Mouse (Mus musculus) hindbrain, embryonic 13.5 days (tissue): ENCODE results near the gene Nudt19. TPM values are rescaled to one million over a fixed set of nuclear protein-coding genes. Genes with fewer than 3 reads are reported as not detected.
A peak's percentile ranks its signal among the peaks of the same experiment; 100 is the strongest.

Experiments
- ATAC-seq: fragments of 200-750 bp; cut with Nextera tagmentation; 2 replicates; pipeline ENCODE4 v1.8.0; 2017; ENCODE audit warnings: moderate TSS enrichment; ENCODE audit not compliant: low FRiP score
- H3K27ac ChIP-seq: fragments of 300-500 bp; sonication (generic); 2 replicates; pipeline ENCODE4 v1.5.1; 2015; ENCODE audit warnings: inconsistent platforms, mild to moderate bottlenecking, moderate library complexity
- H3K27me3 ChIP-seq: fragments of 300-500 bp; sonication (generic); 2 replicates; pipeline ENCODE4 v1.6.1; 2015; ENCODE audit warnings: mild to moderate bottlenecking, inconsistent platforms
- H3K36me3 ChIP-seq: fragments of 300-500 bp; sonication (generic); 2 replicates; pipeline ENCODE4 v1.6.1; 2015; ENCODE audit warnings: mild to moderate bottlenecking, inconsistent platforms
- H3K4me1 ChIP-seq: fragments of 300-500 bp; sonication (generic); replicated peaks from 2 replicates; pipeline ENCODE4 v1.6.1; 2015; ENCODE audit warnings: inconsistent platforms
- H3K4me2 ChIP-seq: fragments of 300-500 bp; sonication (generic); 2 replicates; pipeline ENCODE4 v1.6.1; 2015; ENCODE audit warnings: inconsistent platforms, mild to moderate bottlenecking, moderate library complexity
- H3K4me3 ChIP-seq: fragments of 300-500 bp; sonication (generic); 2 replicates; pipeline ENCODE4 v1.5.1; 2015; ENCODE audit warnings: mild to moderate bottlenecking, inconsistent platforms
- H3K9ac ChIP-seq: fragments of 300-500 bp; sonication (generic); 2 replicates; pipeline ENCODE4 v1.6.1; 2015; ENCODE audit warnings: mild to moderate bottlenecking, inconsistent platforms
- H3K9me3 ChIP-seq: fragments of 300-500 bp; sonication (generic); 2 replicates; pipeline ENCODE4 v1.6.1; 2016; ENCODE audit warnings: inconsistent platforms
- WGBS: fragments of 180-500 bp; shearing (Covaris S2); methylation state at CpG from one replicate; pipeline ENCODE4 v1.1.7; 2015; 5-methylcytosine and 5-hydroxymethylcytosine counted together
- polyA plus RNA-seq: library from polyadenylated mRNA; unstranded; fragments of >200 nt; fragmentation: Nextera tagmentation; extraction: Ambion mirVana; gene quantifications from 2 replicates; pipeline ENCODE4 v1.2.1, GENCODE M21; 2015

Nudt19 gene
- 72.4 and 75.0 TPM in 2 replicates for polyA plus RNA-seq

- H3K4me2 ChIP-seq: peak within 1 kb of the TSS; percentile 83
- peak within 1 kb of the TSS; percentile 74 for H3K4me3 ChIP-seq
- no peaks in the 10 kb centered on the region for H3K27me3 ChIP-seq
- H3K36me3 ChIP-seq: peaks cover 3% of the 10 kb centered on the region
- H3K9ac ChIP-seq: peak within 1 kb of the TSS; percentile 92
- H3K4me1 ChIP-seq: peaks cover 17% of the 10 kb centered on the region
- H3K27ac ChIP-seq: peak within 1 kb of the TSS; percentile 96
- ATAC-seq: 0 out of 2 replicates have a peak, but pooled peaks have one; percentile 4
- WGBS: 81% methylated on average over 4 of the region's 4 CpGs
- H3K9me3 ChIP-seq: no peaks in the 10 kb centered on the region
These were observed at the start of gene Nudt19 for GRCm38 (mm10) chr7:35556205-35556603. Gene Nudt19 (minus strand): TSS chr7:35556304.

GRCm38 (mm10) chr7:35602766-35603165, 46.7 kb upstream of the Nudt19 start:
- Histone ChIP-seq H3K4me3 (no peak overlapping the region), H3K27me3 (no peaks in the 10 kb centered on the region), H3K9me3 (no peaks in the 10 kb centered on the region), H3K4me2 (no peak overlapping the region), H3K36me3 (peaks cover 50% of the 10 kb centered on the region), H3K9ac (no peak overlapping the region), H3K27ac (no peak overlapping the region), H3K4me1 (no peaks in the 10 kb centered on the region)
- WGBS: 98% methylated on average over 5 of the region's 5 CpGs
- ATAC-seq: no peak

GRCm38 (mm10) chr7:35601106-35601505, 45.0 kb upstream of the Nudt19 start:
- Histone ChIP-seq H3K9me3 (no peaks in the 10 kb centered on the region), H3K36me3 (peaks cover 50% of the 10 kb centered on the region), H3K27me3 (no peaks in the 10 kb centered on the region), H3K4me1 (no peaks in the 10 kb centered on the region), H3K27ac (no peak overlapping the region), H3K4me3 (no peak overlapping the region), H3K9ac (no peak overlapping the region), H3K4me2 (no peak overlapping the region)
- ATAC-seq: no peak
- WGBS: 94% methylated on average over 6 of the region's 6 CpGs

- no peaks in the 10 kb centered on the region for H3K9me3 ChIP-seq
- H3K4me1 ChIP-seq: no peaks in the 10 kb centered on the region
- 95% methylated on average over 10 of the region's 10 CpGs for WGBS
- no peak overlapping the region for H3K4me2 ChIP-seq
- H3K9ac ChIP-seq: no peak overlapping the region
- no peak for ATAC-seq
- no peak overlapping the region for H3K4me3 ChIP-seq
- no peak overlapping the region for H3K27ac ChIP-seq
- no peaks in the 10 kb centered on the region for H3K27me3 ChIP-seq
- H3K36me3 ChIP-seq: peaks cover 60% of the 10 kb centered on the region
These were observed 43.9 kb upstream of the Nudt19 start for GRCm38 (mm10) chr7:35600031-35600430.

- Histone ChIP-seq H3K27ac (no peak overlapping the region), H3K9ac (no peak overlapping the region), H3K4me3 (no peak overlapping the region), H3K9me3 (no peaks in the 10 kb centered on the region), H3K27me3 (no peaks in the 10 kb centered on the region), H3K36me3 (peaks cover 65% of the 10 kb centered on the region), H3K4me2 (no peak overlapping the region), H3K4me1 (no peaks in the 10 kb centered on the region)
- WGBS: 95% methylated on average over 9 of the region's 9 CpGs
- ATAC-seq: no peak
These were observed 43.4 kb upstream of the Nudt19 start for GRCm38 (mm10) chr7:35599492-35599891.

GRCm38 (mm10) chr7:35594311-35594710, 38.2 kb upstream of the Nudt19 start:
- Histone ChIP-seq H3K4me2 (no peak overlapping the region), H3K27me3 (no peaks in the 10 kb centered on the region), H3K4me1 (peaks cover 3% of the 10 kb centered on the region), H3K9me3 (no peaks in the 10 kb centered on the region), H3K9ac (no peak overlapping the region), H3K4me3 (no peak overlapping the region), H3K27ac (no peak overlapping the region), H3K36me3 (peaks cover 55% of the 10 kb centered on the region)
- ATAC-seq: no peak
- WGBS: 92% methylated on average over 5 of the region's 5 CpGs

- no peak overlapping the region for H3K4me3 ChIP-seq
- H3K4me2 ChIP-seq: no peak overlapping the region
- no peaks in the 10 kb centered on the region for H3K9me3 ChIP-seq
- peaks cover 20% of the 10 kb centered on the region for H3K4me1 ChIP-seq
- no peaks in the 10 kb centered on the region for H3K27me3 ChIP-seq
- H3K27ac ChIP-seq: no peak overlapping the region
- no peak for ATAC-seq
- peaks cover 37% of the 10 kb centered on the region for H3K36me3 ChIP-seq
- WGBS: 87% methylated on average over 10 of the region's 10 CpGs
- H3K9ac ChIP-seq: no peak overlapping the region
These were observed 34.7 kb upstream of the Nudt19 start for GRCm38 (mm10) chr7:35590731-35591191.

GRCm38 (mm10) chr7:35589485-35589884, 33.4 kb upstream of the Nudt19 start:
- H3K4me1 ChIP-seq: peaks cover 27% of the 10 kb centered on the region
- no peak overlapping the region for H3K9ac ChIP-seq
- ATAC-seq: no peak
- H3K27me3 ChIP-seq: peaks cover 9% of the 10 kb centered on the region
- H3K36me3 ChIP-seq: peaks cover 25% of the 10 kb centered on the region
- H3K9me3 ChIP-seq: no peaks in the 10 kb centered on the region
- WGBS: 89% methylated on average over 6 of the region's 7 CpGs
- no peak overlapping the region for H3K4me3 ChIP-seq
- no peak overlapping the region for H3K4me2 ChIP-seq
- no peak overlapping the region for H3K27ac ChIP-seq

- Histone ChIP-seq H3K9ac (no peak overlapping the region), H3K27me3 (peaks cover 15% of the 10 kb centered on the region), H3K9me3 (no peaks in the 10 kb centered on the region), H3K27ac (no peak overlapping the region), H3K4me2 (no peak overlapping the region), H3K4me3 (no peak overlapping the region), H3K36me3 (peaks cover 22% of the 10 kb centered on the region), H3K4me1 (peaks cover 32% of the 10 kb centered on the region)
- no peak for ATAC-seq
- 94% methylated on average over 9 of the region's 9 CpGs for WGBS
These were observed 32.8 kb upstream of the Nudt19 start for GRCm38 (mm10) chr7:35588680-35589428.

- Histone ChIP-seq H3K4me3 (no peak overlapping the region), H3K27me3 (peaks cover 26% of the 10 kb centered on the region), H3K9me3 (no peaks in the 10 kb centered on the region), H3K4me1 (peaks cover 32% of the 10 kb centered on the region), H3K9ac (no peak overlapping the region), H3K36me3 (peaks cover 11% of the 10 kb centered on the region), H3K27ac (no peak overlapping the region), H3K4me2 (no peak overlapping the region)
- 82% methylated on average over 5 of the region's 5 CpGs for WGBS
- ATAC-seq: no peak
These were observed 31.6 kb upstream of the Nudt19 start for GRCm38 (mm10) chr7:35587728-35588127.

GRCm38 (mm10) chr7:35586906-35587445, 30.9 kb upstream of the Nudt19 start:
- peak overlapping the region; percentile 85 for H3K9ac ChIP-seq
- peak overlapping the region; percentile 99 for H3K4me2 ChIP-seq
- peaks cover 34% of the 10 kb centered on the region for H3K27me3 ChIP-seq
- H3K4me3 ChIP-seq: peak overlapping the region; percentile 78
- H3K9me3 ChIP-seq: no peaks in the 10 kb centered on the region
- peaks cover 32% of the 10 kb centered on the region for H3K4me1 ChIP-seq
- H3K36me3 ChIP-seq: peaks cover 3% of the 10 kb centered on the region
- no peak overlapping the region for H3K27ac ChIP-seq
- WGBS: 23% methylated on average over 15 of the region's 15 CpGs
- no peak for ATAC-seq

- under 1% methylated on average over 49 of the region's 49 CpGs for WGBS
- Histone ChIP-seq H3K36me3 (no peaks in the 10 kb centered on the region), H3K27ac (peak within 1 kb of the TSS; percentile 81), H3K4me3 (peak within 1 kb of the TSS; percentile 78), H3K27me3 (peaks cover 41% of the 10 kb centered on the region), H3K9me3 (no peaks in the 10 kb centered on the region), H3K9ac (peak within 1 kb of the TSS; percentile 85), H3K4me2 (peak within 1 kb of the TSS; percentile 99), H3K4me1 (peaks cover 32% of the 10 kb centered on the region)
- ATAC-seq: peak; percentile 99
These were observed 30.2 kb upstream of the Nudt19 start, which contains the start of gene Ankrd27 for GRCm38 (mm10) chr7:35586055-35586905. Gene Ankrd27 (plus strand): TSS chr7:35586244.
